Mouse (Mus musculus): ENCODE measurements around the gene Chka.

Chka gene

DNA sequence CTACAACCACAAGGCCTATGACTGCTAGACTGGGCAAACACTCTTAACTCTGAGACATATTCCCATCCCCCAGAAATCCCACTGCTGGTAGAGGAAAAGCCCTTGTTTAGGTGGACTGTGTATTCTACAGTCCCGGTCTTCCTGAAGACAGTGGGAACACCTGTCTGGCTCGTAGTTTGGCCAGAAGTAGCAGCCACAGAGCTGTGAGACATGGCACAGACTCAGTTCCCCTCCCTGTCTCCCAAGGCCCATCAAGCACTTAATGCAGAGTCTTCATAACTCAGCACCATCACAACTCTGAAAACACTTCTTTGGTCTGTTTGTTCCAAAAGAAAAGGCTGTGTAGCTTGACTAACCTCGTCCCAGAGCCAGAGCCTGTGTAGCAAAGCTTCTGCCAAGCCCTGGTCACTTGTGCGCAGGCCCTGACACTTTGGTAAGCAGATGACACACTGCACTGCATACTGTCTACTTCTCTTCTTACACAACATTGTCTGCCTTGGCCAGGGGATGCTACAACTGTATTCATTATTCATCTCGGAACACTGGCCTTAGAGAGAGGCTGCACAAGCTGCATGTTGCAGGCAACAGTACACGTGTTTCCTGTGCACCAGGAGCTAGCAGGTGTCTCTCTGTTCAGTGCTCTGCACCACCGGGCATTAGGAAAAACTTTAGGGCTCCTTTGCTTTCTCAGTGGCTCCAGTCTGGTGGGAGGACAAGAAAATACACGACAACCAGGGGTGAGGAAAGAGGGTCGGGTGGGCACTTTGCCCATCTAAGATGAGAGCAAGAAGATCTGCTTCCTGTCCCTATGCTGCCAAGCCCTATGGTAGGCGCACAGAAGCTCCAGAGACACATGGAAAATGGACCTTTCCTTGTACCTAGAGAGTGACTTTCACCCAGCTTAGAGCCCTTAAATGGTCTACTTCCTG, 4.6 kb upstream of the Chka start:
- no peak for DNase-seq (ENCODE audit: low spot score)

- DNase-seq (ENCODE audit: low spot score): no peak
Measured at GRCm38 (mm10) chr19:3847711-3848110, 3.9 kb upstream of the Chka start.

DNA sequence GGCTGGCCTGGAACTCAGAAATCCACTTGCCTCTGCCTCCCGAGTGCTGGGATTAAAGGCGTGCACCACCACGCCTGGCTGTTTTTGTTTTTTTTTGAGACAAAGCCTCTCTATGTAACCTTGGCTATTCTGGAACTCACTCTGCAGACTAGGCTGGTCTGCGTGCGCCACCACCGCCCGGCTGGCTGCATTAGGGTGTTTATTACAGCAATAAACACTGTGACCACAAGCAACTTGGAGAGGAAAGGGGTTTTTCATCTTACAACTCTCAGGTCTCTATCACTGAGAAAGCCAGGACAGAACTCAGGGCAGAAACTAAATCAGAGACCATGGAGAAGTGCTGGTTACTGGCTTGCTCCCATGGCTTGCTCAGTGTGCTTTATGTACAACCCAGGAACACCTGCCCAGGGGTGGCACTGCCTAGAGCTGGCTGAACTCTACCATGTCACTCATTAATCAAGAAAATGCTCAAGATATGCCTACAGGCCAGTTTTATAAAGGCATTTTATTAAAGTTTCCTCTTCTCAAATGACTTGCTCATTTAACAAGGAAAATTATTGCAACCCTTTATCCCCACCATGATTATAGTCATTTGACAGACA, 3.3 kb upstream of the Chka start:
- no peak for DNase-seq (ENCODE audit: low spot score)

DNA sequence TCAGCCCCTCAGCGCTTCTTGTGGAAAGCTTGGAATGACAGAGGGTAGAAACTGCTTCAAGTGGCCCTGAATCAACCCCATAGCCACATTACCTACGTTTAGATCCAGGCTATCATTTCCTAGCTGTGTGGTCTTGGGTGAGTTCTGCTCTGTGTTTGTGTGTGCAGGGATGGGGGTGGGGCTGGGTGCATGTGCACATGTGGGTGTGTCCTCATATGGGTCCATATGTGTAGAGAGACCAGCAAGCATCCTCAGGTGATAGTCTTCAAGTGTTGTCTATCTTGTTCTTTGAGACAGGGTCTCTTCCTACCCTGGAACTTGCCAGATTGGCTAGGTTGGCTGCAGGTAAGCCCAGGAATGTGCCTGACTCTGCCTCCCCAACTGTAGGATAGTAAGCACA, 2.3 kb upstream of the Chka start:
- DNase-seq (ENCODE audit: low spot score): no peak

- no peak for DNase-seq (ENCODE audit: low spot score)
Measured at GRCm38 (mm10) chr19:3850076-3850475, 1.5 kb upstream of the Chka start.

GRCm38 (mm10) chr19:3850847-3851469, 615 bp upstream of the Chka start:
- DNase-seq (ENCODE audit: low spot score): no peak

DNA sequence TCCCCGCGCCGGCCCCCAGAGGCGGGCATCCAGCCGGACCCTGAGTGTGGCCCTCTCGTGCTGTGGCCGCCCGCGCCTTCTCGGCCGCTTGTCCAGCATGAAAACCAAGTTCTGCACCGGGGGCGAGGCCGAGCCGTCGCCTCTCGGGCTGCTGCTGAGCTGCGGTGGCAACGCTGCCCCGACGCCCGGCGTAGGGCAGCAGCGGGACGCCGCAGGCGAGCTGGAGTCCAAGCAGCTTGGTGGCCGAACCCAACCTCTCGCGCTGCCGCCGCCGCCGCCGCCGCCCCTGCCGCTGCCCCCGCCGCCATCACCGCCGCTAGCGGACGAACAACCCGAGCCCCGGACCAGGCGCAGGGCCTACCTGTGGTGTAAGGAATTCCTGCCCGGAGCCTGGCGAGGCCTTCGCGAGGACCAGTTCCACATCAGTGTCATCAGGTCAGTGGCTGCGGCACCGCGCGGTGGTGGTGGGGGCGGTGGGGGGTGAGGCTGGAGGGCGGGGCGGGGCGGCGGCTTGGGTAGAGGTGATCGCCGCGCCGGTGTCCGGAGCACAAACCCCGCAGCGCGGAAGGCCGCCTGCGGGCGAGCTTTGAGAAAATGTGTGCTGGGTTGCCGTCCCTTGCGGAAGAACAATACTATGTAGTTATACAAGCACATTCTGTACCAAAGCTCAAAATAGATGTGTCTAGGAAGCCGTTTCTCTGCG, 557 bp downstream of the Chka start:
- DNase-seq (ENCODE audit: low spot score): peak; percentile 43

GRCm38 (mm10) chr19:3853121-3853520, 1.5 kb downstream of the Chka start:
- DNase-seq (ENCODE audit: low spot score): no peak

DNA sequence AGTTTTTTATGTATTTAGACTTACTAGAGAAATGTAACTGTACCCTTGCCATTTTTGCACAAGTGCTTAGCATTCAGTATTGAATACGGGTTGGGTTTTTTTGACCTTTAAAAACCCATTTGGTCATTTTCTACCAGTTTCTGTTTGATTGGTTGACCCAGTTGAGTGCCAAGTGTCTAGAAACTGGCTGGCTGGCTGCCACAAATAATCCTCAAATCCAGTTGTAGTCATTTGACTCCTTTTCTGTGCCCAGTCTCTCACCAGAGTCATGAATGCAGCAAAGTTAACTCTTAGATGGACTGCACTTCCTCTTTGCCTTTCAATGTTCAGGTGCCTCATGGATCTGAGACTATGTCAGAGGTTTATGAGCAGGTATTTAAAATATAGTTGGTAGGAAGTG, 2.3 kb downstream of the Chka start:
- no peak for DNase-seq (ENCODE audit: low spot score)

GRCm38 (mm10) chr19:3855091-3855490, 3.5 kb downstream of the Chka start:
- no peak for DNase-seq (ENCODE audit: low spot score)

DNA sequence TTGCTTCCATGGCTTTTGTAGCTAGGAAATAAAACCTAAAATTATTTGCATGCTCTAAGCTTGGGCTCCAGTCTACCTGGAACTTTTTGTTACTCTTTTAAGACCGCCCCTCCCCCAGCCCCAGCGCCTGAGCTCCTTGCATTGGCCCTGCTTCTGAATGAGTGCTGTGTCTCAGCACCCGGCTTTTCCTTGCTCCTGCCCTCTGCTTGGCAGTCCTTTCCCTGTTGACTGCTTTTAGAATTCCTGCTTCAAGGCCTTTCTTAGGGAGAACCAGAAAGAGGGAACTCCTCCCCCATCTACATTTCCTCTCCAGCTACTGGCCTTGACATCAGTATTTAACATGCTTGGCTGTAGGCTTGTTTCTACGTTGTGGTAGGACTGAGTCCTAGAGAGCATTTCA, 4.0 kb downstream of the Chka start:
- DNase-seq (ENCODE audit: low spot score): no peak

DNA sequence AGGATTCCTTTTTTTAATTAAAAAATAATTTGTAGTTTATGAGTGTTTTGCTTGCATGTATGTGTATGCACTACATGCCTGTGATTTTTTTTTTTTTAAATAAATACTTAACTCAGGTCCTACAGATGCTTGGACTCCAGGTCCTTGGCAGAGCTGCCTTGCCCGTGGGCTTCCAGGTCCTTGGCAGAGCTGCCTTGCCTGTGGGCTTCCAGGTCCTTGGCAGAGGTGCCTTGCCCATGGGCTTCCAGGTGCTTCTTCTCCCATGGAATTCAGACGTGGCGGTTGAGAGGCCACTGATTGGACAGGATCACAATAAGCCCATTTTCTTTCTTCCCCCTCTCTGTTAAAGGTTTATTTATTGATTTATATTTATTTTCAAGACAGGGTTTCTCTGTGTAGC, 5.6 kb downstream of the Chka start:
- no peak for DNase-seq (ENCODE audit: low spot score)

- no peak for DNase-seq (ENCODE audit: low spot score)
Measured at GRCm38 (mm10) chr19:3862713-3863112, 11.1 kb downstream of the Chka start.

- DNase-seq (ENCODE audit: low spot score): no peak
Measured at GRCm38 (mm10) chr19:3864960-3865359, 13.4 kb downstream of the Chka start.

DNA sequence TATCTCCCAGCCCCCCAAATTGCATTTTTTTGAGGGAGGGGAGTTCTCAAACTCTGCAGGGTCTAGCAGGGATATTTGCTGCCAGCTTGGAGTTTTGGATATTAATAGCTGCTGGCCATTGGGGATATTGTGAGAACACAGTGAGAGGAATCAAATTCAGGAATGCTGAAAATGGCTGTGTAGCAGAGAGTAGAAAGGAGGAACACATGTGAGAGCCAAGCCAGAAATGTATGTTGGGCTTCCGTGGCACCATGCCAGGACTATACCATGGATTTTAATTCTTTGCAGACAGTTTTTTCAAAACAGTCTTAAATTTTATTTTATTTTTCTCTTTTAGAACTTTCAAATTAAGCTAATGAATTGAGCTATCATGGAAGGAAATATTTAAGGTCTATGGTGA, 16.7 kb downstream of the Chka start:
- no peak for DNase-seq (ENCODE audit: low spot score)

DNA sequence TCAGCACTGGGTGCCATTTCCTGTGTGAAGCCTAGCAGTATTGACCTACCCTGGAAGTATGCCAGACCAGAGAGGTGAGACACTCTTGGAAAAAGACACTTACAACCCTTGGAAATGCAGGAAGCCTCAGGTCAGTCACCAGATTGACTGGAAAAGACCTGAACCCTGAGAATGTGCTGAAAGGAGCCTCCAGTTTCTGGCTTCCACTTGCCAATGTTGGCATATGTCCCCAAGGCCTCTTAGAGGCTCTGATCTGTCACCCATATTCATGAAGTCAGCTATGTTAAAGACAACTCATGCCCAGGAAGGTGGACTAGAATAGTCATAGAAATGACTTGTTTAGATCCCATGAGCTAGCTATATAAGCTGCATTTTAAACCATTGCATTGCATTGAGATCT, 19.9 kb downstream of the Chka start:
- DNase-seq (ENCODE audit: low spot score): no peak

GRCm38 (mm10) chr19:3872373-3872772, 20.8 kb downstream of the Chka start:
- no peak for DNase-seq (ENCODE audit: low spot score)

DNA sequence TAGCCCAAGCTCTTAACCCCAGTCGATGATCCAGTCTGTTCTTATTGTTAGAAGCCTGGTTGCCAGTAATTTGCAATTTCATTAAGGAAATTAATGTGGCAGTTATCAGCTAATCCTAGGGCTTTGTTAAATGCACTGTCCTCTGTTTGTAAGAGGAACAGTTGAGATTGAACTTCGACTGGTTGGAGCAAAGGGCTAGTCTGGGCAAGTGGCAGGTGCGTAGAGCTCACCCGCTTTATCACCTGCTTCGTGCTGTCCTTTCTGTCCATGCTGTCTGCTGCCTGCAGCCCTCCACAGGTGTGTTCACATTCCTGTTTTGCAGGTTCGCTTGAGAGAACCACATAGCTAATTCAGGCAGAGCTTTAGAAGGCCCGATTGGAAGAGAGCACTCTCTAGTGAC, 23.5 kb downstream of the Chka start:
- DNase-seq (ENCODE audit: low spot score): no peak

DNA sequence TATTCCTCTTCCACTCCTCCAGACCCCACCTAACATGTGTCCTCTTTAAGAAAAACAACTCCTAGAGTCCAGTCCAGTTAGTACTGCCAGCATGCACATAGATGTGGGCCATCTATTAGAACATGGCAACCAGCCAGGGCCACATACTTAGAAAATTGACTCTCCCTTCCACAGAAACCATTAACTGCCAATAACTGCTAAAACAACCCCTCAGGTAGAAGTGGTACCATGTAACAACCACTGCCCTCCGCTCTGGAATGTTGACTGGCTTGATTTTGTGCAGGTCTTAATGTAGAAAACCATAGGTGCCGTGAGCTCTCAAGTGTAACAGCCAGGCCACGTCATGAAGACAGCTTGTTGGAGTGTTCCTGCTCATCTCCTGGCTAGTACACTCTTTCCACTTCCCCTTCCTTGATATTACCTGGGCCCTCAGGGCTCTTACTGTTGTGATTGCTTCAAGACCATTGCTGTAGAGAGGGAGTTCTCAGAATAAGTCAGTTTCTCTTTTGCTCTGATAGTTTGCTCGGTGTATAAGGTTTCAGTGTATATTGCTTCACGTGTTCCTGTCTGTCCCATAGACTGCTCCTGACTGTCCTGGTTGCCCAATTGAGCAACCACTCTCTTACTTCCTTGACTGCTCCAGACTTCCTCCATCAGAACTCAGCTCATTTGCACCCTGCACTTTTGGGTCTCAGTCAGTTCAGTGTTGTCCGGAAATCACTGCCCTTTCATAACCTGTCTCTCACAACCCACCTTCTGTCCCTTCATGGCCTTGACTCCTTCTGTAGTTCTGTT, 28.7 kb downstream of the Chka start:
- no peak for DNase-seq (ENCODE audit: low spot score)

GRCm38 (mm10) chr19:3882214-3882613, 30.6 kb downstream of the Chka start:
- DNase-seq (ENCODE audit: low spot score): no peak

DNA sequence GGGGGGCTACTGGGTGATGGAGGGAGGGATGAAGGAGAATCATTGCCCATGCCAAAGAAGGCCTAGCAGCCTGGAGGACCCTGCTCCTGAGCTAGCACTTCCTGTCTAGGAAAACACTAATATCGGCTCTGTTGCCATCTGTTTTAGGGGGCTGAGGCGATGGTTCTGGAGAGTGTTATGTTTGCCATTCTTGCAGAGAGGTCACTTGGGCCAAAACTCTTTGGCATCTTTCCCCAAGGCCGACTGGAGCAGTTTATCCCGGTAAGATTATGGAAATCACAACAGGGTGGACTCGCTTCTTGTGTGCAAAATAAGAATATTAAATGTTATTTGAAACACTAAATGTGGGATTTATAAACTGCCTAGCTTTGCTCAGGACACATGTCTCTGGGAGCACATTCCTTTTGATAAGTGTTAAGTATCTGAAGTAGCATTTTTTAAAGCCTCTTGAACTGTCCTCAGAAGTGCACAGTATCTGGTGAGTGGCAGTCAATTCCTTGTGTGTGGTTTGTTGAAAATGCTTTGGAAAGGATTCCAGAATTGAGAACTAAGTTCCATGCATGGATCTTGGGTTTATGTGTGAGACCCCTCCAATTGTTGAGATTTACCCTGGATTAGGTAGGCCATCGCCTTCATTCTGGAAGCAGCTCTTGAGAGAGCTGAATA, 32.9 kb downstream of the Chka start:
- no peak for DNase-seq (ENCODE audit: low spot score)
